Mouse (Mus musculus): ENCODE measurements around the gene Rbfox2. TPM values are rescaled to one million over a fixed set of nuclear protein-coding genes. Genes with fewer than 3 reads are reported as not detected.
A peak's percentile ranks its signal among the peaks of the same experiment; 100 is the strongest.
"Not testable (repeated sequence)": the region's sequence is repeated elsewhere in the genome, so short reads cannot be mapped to it uniquely, and the experiment has no call there.

Rbfox2 gene
- total and polyA plus RNA-seq, 3 experiments: 2.1 to 6.5 (median 2.3) TPM

- no peaks in the 10 kb centered on the region for H3K9me3 ChIP-seq (replicated peaks)
- no peaks in the 10 kb centered on the region for H3K4me1 ChIP-seq (ENCODE audit: insufficient read depth, low read depth, low read length)
- no peak for ATAC-seq (ENCODE audit: extremely low read depth, insufficient number of reproducible peaks, low FRiP score, poor library complexity, severe bottlenecking)
- no peak for DNase-seq (ENCODE audit: low spot score)
- H3K4me3 ChIP-seq (ENCODE audit: low read depth, low read length): no peak overlapping the region
- H3K36me3 ChIP-seq (replicated peaks): no peaks in the 10 kb centered on the region
- peaks cover 3% of the 10 kb centered on the region; the same call in 1 of the 2 replicates for H3K27me3 ChIP-seq (ENCODE audit: insufficient read depth, low read length)
- TF ChIP-seq TAL1 (conservative IDR thresholded peaks at IDR 0.05; ENCODE audit: low read depth, low read length) (no peak), CTCF (IDR thresholded peaks at IDR 0.05; ENCODE audit: low read depth, low read length) (0 out of 2 replicates have a peak, but pooled peaks have one; percentile 23)
These were observed 29.6 kb upstream of the Rbfox2 start for GRCm38 (mm10) chr15:77336287-77336967.

GRCm38 (mm10) chr15:77335185-77335584 lies 28.4 kb upstream of the Rbfox2 start:
- H3K27me3 ChIP-seq (ENCODE audit: insufficient read depth, low read length); H3K9me3 ChIP-seq (replicated peaks); H3K36me3 ChIP-seq (replicated peaks); H3K4me3 ChIP-seq (ENCODE audit: low read depth, low read length); ATAC-seq (ENCODE audit: extremely low read depth, insufficient number of reproducible peaks, low FRiP score, poor library complexity, severe bottlenecking); H3K4me1 ChIP-seq (ENCODE audit: insufficient read depth, low read depth, low read length); DNase-seq (ENCODE audit: low spot score): not testable (repeated sequence)

GRCm38 (mm10) chr15:77332272-77332991 lies 25.6 kb upstream of the Rbfox2 start:
- no peak for ATAC-seq (ENCODE audit: extremely low read depth, insufficient number of reproducible peaks, low FRiP score, poor library complexity, severe bottlenecking)

GRCm38 (mm10) chr15:77331444-77331843 lies 24.6 kb upstream of the Rbfox2 start:
- TF ChIP-seq CTCF (IDR thresholded peaks at IDR 0.05; ENCODE audit: low read depth, low read length): no peak
- no peak for TF ChIP-seq GATA1 (IDR thresholded peaks at IDR 0.05; ENCODE audit: borderline replicate concordance, low read length)
- no peak for TF ChIP-seq POLR2AphosphoS5 (IDR thresholded peaks at IDR 0.05; ENCODE audit: insufficient replicate concordance, low read depth, low read length)
- Histone ChIP-seq H3K36me3 (replicated peaks) (no peaks in the 10 kb centered on the region), H3K4me3 (ENCODE audit: low read depth, low read length) (no peak overlapping the region), H3K4me1 (ENCODE audit: insufficient read depth, low read depth, low read length) (no peaks in the 10 kb centered on the region), H3K27me3 (ENCODE audit: insufficient read depth, low read length) (peaks cover 9% of the 10 kb centered on the region), H3K9me3 (replicated peaks) (no peaks in the 10 kb centered on the region)
- no peak for DNase-seq (ENCODE audit: low spot score)
- no peak for ATAC-seq (ENCODE audit: extremely low read depth, insufficient number of reproducible peaks, low FRiP score, poor library complexity, severe bottlenecking)

More at GRCm38 (mm10) chr15:77332272-77332991, 25.6 kb upstream of the Rbfox2 start:
- no peaks in the 10 kb centered on the region for H3K4me1 ChIP-seq (ENCODE audit: insufficient read depth, low read depth, low read length)
- DNase-seq (ENCODE audit: low spot score): no peak
- H3K27me3 ChIP-seq (ENCODE audit: insufficient read depth, low read length): peaks cover 9% of the 10 kb centered on the region
- TF ChIP-seq TAL1 (conservative IDR thresholded peaks at IDR 0.05; ENCODE audit: low read depth, low read length): no peak
- TF ChIP-seq CTCF (IDR thresholded peaks at IDR 0.05; ENCODE audit: low read depth, low read length): no peak
- no peak for TF ChIP-seq POLR2AphosphoS5 (IDR thresholded peaks at IDR 0.05; ENCODE audit: insufficient replicate concordance, low read depth, low read length)
- TF ChIP-seq GATA1 (IDR thresholded peaks at IDR 0.05; ENCODE audit: borderline replicate concordance, low read length): no peak
- no peak for TF ChIP-seq GATA2 (IDR thresholded peaks at IDR 0.05; ENCODE audit: borderline replicate concordance, low read depth, low read length)
- no peaks in the 10 kb centered on the region for H3K36me3 ChIP-seq (replicated peaks)
- H3K9me3 ChIP-seq (replicated peaks): no peaks in the 10 kb centered on the region
- H3K4me3 ChIP-seq (ENCODE audit: low read depth, low read length): no peak overlapping the region

- no peaks in the 10 kb centered on the region for H3K36me3 ChIP-seq (replicated peaks)
- H3K4me3 ChIP-seq (ENCODE audit: low read depth, low read length): no peak overlapping the region
- no peak for DNase-seq (ENCODE audit: low spot score)
- no peak for ATAC-seq (ENCODE audit: extremely low read depth, insufficient number of reproducible peaks, low FRiP score, poor library complexity, severe bottlenecking)
- H3K4me1 ChIP-seq (ENCODE audit: insufficient read depth, low read depth, low read length): no peaks in the 10 kb centered on the region
- no peaks in the 10 kb centered on the region for H3K9me3 ChIP-seq (replicated peaks)
- peaks cover 9% of the 10 kb centered on the region for H3K27me3 ChIP-seq (ENCODE audit: insufficient read depth, low read length)
- TF ChIP-seq CTCF (IDR thresholded peaks at IDR 0.05; ENCODE audit: low read depth, low read length): no peak
- no peak for TF ChIP-seq GATA2 (IDR thresholded peaks at IDR 0.05; ENCODE audit: borderline replicate concordance, low read depth, low read length)
- no peak for TF ChIP-seq GATA1 (IDR thresholded peaks at IDR 0.05; ENCODE audit: borderline replicate concordance, low read length)
- no peak for TF ChIP-seq POLR2AphosphoS5 (IDR thresholded peaks at IDR 0.05; ENCODE audit: insufficient replicate concordance, low read depth, low read length)
- TF ChIP-seq TAL1 (conservative IDR thresholded peaks at IDR 0.05; ENCODE audit: low read depth, low read length): no peak
These were observed 22.9 kb upstream of the Rbfox2 start for GRCm38 (mm10) chr15:77329681-77330180.

GRCm38 (mm10) chr15:77326361-77326760 lies 19.6 kb upstream of the Rbfox2 start:
- Histone ChIP-seq H3K4me1 (ENCODE audit: insufficient read depth, low read depth, low read length) (no peaks in the 10 kb centered on the region), H3K4me3 (ENCODE audit: low read depth, low read length) (no peak overlapping the region), H3K9me3 (replicated peaks) (no peaks in the 10 kb centered on the region), H3K27me3 (ENCODE audit: insufficient read depth, low read length) (peaks cover 10% of the 10 kb centered on the region), H3K36me3 (replicated peaks) (no peaks in the 10 kb centered on the region)
- no peak for TF ChIP-seq POLR2AphosphoS5 (IDR thresholded peaks at IDR 0.05; ENCODE audit: insufficient replicate concordance, low read depth, low read length)
- no peak for TF ChIP-seq GATA1 (IDR thresholded peaks at IDR 0.05; ENCODE audit: borderline replicate concordance, low read length)
- no peak for TF ChIP-seq GATA2 (IDR thresholded peaks at IDR 0.05; ENCODE audit: borderline replicate concordance, low read depth, low read length)
- no peak for TF ChIP-seq CTCF (IDR thresholded peaks at IDR 0.05; ENCODE audit: low read depth, low read length)
- TF ChIP-seq TAL1 (conservative IDR thresholded peaks at IDR 0.05; ENCODE audit: low read depth, low read length): no peak
- ATAC-seq (ENCODE audit: extremely low read depth, insufficient number of reproducible peaks, low FRiP score, poor library complexity, severe bottlenecking): no peak
- DNase-seq (ENCODE audit: low spot score): no peak

Measured in G1E (cell line).